Mouse (Mus musculus) layer of hippocampus, adult 2 months (tissue): Measurements from ENCODE around the gene Rbm14. TPM values are rescaled to one million over a fixed set of nuclear protein-coding genes. Genes with fewer than 3 reads are reported as not detected.
"Not testable (repeated sequence)": the region's sequence is repeated elsewhere in the genome, so short reads cannot be mapped to it uniquely, and the experiment has no call there.

Experiments
- DNase-seq, 2 experiments: peaks; one replicate each; pipeline ENCODE4 v3.0.0; 2022; ENCODE audit warnings: low spot score in 2 of 2
- H3K27ac ChIP-seq: fragments of 200-600 bp; 2 replicates; pipeline ENCODE4 v1.8.1; 2022
- H3K4me3 ChIP-seq: fragments of 200-600 bp; 2 replicates; pipeline ENCODE4 v1.8.1; 2022; ENCODE audit warnings: mild to moderate bottlenecking
- CTCF ChIP-seq: fragments of 200-600 bp; conservative IDR thresholded peaks from 2 replicates; pipeline ENCODE4 v1.8.1; 2022; ENCODE audit warnings: antibody characterized with exemption, mild to moderate bottlenecking, moderate library complexity
- total RNA-seq, 2 experiments: library from RNA; stranded (reverse); gene quantifications; 2 replicates each; pipeline ENCODE4 v1.2.3; 2021

Rbm14 gene
- total RNA-seq, 2 experiments from 2014 or later: 59.5 to 65.9 TPM

DNA sequence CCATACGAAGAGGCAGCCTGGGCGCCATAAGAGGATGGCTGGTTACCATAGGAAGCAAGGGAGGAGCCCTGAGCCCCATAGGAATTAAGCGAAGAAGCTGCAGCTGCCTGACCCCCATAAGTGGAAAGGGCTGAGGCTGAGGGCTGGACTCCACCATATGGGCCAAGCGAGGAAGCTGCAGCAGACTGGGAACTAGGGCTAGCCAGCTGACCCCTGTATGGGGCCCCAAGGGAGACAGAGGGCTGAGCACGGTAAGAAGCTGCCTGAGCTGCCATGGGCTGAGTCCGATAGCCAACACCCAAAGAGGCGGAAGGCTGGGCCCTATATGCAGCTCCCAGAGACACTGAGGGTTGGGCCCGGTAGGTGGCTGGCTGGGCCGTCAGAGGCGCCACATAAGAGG is 8.2 kb downstream of the Rbm14 start:
- Histone ChIP-seq H3K4me3 (no peak overlapping the region), H3K27ac (no peak overlapping the region)
- DNase-seq: no peak
- TF ChIP-seq CTCF: no peak

DNA sequence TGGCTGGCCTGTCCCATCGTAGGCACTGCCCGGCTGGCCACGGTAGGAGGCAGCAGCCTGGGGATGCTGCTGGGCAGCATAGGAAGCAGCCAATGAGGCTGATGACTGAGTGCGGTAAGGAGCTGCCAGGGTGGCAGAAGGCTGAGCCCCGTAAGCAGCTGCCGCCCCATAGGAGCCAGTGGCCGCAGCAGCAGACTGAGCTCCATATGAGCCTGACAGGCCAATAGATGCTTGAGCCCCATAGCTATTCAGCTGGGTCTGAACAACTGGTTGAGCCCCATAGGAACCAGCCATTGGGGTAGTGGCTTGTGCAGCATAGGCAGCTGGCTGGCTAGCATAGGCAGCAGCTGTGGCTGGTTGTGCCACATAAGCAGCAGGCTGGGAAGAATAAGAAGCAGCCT is 8.7 kb downstream of the Rbm14 start:
- H3K27ac ChIP-seq: no peak overlapping the region
- H3K4me3 ChIP-seq: no peak overlapping the region
- DNase-seq: no peak
- TF ChIP-seq CTCF: no peak

DNA sequence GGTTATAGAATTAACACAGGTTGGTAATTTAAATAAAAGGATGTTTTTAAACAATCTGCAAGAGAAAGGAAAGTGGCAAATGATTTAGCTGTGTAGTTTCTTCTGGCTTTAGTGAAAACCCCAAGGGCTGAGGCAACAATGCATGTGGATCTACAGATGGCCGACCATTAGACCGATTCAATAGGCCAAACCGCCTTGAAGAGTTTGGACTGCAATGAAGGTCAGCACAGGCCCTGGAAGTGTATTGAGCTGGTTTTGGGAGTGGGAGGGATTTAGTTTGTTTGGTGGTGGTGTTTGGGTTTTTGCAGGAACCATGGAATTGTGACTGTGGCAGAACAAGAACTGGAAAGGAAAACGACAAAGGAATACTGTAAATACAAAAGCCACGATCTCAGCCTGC is 12.4 kb downstream of the Rbm14 start:
- Histone ChIP-seq H3K27ac (no peak overlapping the region), H3K4me3 (no peak overlapping the region)
- no peak for DNase-seq
- TF ChIP-seq CTCF: no peak

DNA sequence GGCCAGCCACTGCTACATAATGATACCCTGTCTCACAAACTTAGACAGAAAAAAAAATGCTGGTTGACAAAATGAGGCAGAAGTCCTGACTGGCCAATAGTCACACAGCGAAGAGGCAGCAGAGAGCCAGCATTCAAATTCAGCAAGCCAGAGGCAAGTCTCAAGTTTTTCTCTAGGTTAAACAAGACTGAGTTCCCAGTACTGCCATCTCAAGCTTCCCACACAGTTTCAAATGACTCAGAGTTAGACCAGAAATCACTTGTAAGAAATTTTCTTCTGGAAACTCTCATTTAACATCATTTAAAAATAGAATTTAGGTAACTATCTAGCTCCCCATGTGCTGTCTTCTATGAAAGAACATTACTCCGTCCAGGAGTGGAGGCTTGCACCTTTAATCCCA is 13.6 kb downstream of the Rbm14 start:
- Histone ChIP-seq H3K27ac (no peak overlapping the region), H3K4me3 (no peak overlapping the region)
- no peak for TF ChIP-seq CTCF
- no peak for DNase-seq

DNA sequence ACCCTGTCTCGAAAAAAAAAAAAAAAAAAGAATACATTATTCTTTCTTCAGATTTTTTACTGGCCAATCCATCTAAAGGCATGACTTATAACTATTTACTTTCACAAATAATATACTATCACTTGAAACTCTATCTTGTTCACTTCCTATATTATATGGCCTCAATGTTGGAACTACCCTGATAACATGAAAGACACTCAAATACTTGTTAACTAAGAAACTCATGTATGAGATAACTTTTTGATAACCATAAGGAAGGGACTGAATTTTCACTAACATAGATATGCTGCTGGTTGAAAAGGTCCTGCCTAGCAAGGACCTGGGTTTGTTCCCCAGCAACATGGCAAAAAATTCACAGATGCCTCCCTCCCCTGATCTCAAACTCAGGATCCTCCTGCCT is 15.5 kb downstream of the Rbm14 start:
- H3K4me3 ChIP-seq: no peak overlapping the region

DNA sequence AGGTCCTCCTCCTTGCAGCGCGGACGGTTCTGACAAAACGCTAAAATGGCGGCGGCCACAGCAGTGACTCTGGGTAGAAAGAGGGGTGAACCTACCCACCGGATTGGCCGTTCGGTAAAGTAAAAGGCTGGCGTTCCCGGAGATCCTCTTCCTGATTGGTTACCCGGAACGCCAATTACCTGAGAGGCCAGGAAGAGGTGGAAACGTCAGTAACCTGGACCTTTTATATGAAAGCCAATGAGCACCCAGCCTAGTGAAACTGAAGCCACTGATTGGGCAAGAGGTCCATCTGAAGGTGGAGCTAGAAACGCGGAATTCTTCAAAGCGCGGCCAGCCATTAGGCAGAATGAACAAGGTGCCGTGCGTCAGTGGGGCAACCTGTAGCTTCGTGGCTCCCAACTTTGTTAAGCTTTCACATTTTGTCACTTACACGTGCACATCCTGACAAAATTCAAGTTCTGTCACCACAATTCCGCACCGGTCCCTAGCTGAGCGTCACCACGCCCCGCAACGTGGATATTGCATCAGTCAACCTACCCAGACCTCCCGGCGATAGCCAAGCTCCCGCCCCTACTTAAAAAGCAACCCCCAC is 17.5 kb downstream of the Rbm14 start, which contains the start of gene Rbm4:
Rbm4 (minus strand) TSS at position 71 of the 592 bp plus-strand sequence.
- H3K27ac ChIP-seq: peak within 1 kb of the TSS; percentile 92
- no peak for TF ChIP-seq CTCF
- peak; percentile 97 to 98 for DNase-seq
- peak within 1 kb of the TSS; percentile 95 for H3K4me3 ChIP-seq

More for the DNA sequence above, 15.5 kb downstream of the Rbm14 start:
- no peak overlapping the region for H3K27ac ChIP-seq
- DNase-seq: no peak
- TF ChIP-seq CTCF: no peak

DNA sequence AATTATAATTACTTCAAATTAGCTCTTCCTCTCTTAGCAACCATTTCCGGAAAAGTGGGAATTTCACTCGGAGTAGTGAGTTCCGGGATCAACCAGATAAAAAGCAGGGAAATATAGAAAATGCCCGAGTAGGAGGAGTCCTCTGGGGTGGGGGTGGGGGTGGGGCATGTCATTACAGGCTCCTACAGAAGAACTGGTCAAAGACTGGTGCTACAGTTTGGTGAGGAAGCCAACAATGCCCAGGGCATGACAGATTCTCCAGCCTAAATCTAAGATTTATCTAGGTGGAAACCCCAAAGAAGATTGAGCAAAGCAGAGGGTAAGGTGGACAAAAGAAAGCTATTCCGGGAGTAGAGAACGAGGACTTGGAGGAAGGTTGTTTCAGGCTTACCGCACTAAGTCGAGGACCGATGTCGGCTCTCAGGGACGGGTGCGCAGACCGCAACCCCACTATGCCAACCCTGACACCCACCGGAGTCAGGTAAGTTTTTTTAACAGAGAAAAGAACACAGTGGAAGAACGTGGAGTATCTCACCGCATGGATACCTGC is 18.1 kb downstream of the Rbm14 start:
- DNase-seq: no peak
- TF ChIP-seq CTCF: no peak
- Histone ChIP-seq H3K4me3 (peak overlapping the region; percentile 95), H3K27ac (peak overlapping the region; percentile 92)

DNA sequence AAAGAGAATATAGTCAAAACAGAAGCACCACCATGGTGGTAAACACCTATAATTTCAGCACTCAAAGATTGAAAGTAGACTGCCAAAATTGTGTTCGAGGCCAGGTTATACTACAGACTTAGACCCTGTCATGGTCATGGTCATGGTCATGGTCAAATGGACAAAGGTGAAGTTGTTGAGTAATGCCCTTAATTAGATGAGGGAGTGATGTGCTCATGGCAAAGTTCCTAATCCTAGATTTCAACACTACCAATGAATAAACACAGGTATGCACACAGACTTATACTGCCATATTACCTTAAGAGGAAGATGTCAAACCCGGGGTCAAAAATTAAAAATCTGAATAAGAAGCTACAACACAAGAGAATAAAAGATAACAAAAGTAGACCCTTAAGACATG is 25.1 kb downstream of the Rbm14 start:
- no peak for DNase-seq
- Histone ChIP-seq H3K27ac (no peak overlapping the region), H3K4me3 (no peak overlapping the region)
- no peak for TF ChIP-seq CTCF

DNA sequence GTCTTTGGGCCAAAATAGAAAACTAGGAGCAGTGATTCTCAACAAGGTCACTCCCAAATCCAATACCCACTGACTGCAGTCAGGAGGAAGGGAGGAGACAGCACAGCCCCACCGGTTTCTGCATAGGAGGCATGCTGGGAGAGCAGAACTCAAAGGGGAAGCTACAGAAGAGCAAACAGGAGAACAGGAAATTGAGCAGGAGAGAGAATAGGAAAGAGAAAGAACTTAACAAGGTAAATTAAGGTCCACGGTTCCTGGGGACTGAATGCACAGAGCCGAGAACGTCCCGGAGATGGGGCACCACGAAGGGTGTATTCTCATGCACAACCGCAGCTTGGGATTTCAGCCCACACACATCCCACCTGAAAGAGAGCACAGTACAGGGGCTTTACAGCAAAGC is 26.2 kb downstream of the Rbm14 start:
- Histone ChIP-seq H3K4me3 (no peak overlapping the region), H3K27ac (no peak overlapping the region)
- TF ChIP-seq CTCF: no peak
- no peak for DNase-seq

DNA sequence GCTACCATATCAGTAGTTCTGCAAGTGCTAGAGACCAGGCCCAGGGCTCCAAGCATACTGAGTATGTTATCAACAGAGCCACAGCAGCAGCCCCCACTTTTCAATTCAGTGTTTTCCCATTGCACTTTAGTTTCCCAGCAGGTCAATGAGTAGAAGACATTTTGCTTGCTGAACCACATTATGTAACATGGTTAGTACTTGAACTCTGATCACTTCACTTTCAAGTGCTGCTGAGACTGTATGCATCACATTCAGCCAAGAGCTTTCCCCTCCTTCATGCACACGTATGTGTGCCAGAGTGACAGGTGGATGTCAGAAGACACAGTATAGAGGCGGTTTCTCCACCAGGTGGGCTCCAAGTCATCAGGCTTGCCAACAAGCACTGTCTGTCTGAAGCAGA is 28.5 kb downstream of the Rbm14 start:
- Histone ChIP-seq H3K4me3 (no peak overlapping the region), H3K27ac (no peak overlapping the region)
- TF ChIP-seq CTCF: no peak
- DNase-seq: no peak

DNA sequence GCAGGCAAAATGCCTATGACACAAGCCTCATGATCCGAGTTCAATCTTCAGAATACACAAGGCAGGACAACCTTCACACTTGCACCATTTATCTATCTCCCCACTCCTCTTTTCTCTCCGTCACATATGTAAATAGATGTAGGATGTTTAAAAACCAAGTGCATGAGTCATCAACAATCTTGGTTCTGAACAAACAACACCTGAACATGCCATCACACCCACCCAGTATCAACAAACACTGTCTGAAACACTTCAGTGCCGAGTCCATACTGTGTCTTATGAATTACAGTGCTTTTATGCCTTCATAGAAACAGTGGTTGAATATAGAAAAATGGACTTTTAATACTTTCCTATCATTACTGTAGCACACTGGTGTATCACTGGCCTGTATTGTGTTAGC is 38.6 kb downstream of the Rbm14 start:
- no peak for TF ChIP-seq CTCF
- H3K27ac ChIP-seq: no peak overlapping the region
- no peak overlapping the region for H3K4me3 ChIP-seq
- DNase-seq: no peak

DNA sequence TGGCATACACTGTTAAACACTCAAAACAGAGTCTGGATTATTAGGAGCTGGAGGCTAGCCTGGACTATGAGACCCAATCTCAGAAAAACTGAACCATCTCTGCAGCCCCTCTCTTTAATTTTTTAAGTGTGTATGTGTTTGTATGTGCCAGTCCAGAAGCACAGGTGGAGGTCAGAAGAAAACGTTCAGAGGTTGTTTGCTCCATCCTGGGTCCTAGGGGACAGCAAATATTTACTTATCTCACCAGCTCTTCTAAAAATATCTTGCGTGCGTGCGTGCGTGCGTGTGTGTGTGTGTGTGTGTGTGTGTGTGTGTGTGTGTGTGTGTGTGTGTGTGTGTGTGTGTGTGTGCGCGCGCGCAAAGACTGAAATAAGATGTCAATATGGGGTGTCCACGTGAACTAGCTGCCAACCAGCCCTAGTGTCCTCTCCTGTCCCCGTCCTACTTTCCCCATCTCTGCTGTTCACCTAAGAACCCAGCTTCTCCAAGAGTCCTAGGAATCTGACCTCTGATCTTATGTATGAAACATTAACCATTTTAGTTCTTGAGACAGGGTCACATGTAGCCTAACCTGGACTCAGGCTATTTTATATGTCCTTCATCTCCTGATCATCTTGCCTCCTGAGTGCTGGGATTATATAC is 43.8 kb downstream of the Rbm14 start:
- Histone ChIP-seq H3K4me3 (no peak overlapping the region), H3K27ac (no peak overlapping the region)
- no peak for DNase-seq
- TF ChIP-seq CTCF: no peak

DNA sequence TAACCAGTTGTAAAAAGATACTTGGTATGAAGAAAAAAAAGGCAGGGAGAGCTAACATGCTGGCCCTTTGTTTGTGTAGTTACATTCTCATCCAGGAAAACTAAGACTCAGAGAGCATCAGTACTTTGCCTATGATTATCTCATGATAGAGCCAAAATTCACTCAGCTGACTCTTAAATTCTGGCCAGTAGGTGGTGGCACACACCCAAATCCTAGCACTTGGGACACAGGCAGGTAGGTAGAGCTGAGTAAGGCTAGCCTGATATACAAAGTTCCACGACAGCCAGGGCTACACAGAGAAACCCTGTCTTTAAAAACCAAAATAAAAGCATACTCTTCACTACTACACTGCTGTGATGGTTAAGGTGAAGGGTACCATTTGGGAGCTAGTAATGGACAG is 48.6 kb downstream of the Rbm14 start:
- DNase-seq: no peak
- TF ChIP-seq CTCF: peak; percentile 41
- no peak overlapping the region for H3K4me3 ChIP-seq
- H3K27ac ChIP-seq: no peak overlapping the region

DNA sequence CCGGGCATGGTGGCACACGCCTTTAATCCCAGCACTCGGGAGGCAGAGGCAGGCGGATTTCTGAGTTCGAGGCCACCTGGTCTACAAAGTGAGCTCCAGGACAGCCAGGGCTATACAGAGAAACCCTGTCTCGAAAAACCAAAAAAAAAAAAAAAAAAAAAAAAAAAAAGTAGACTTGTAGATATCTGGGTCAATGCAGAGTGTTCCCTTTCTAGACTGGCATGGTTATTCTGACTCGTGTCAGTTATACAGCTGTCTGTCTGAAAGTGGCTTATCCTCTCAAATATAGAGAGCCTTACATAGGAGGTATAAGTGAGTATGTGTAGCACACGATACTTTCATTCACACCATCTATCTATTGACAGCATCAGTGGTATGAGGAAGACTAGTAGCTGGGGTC is 50.9 kb downstream of the Rbm14 start:
- H3K4me3 ChIP-seq, DNase-seq, H3K27ac ChIP-seq: not testable (repeated sequence)

DNA sequence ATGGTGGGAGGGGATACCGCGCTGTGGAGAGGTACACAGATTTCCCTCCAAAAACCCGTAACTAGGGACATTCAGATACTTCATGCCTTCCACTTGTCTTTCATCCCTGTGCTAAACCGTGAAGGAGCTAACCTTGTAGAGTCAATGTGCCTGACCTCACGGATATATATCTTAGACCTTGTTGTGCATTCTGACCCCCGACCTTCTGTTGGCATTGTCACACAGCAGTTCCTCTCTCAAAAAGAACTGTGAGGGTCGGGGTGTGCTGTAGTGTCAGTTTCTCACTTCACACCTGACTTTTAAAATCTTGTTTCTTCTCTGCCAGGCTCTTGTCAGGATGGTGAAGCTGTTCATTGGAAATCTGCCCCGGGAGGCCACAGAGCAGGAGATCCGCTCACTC is 54.5 kb downstream of the Rbm14 start:
- TF ChIP-seq CTCF: no peak
- Histone ChIP-seq H3K27ac (peak overlapping the region; percentile 93), H3K4me3 (peak overlapping the region; percentile 89)
- no peak for DNase-seq
